10 mouse cellular contexts compared by ENCODE assay signal in the genomic region with DNA sequence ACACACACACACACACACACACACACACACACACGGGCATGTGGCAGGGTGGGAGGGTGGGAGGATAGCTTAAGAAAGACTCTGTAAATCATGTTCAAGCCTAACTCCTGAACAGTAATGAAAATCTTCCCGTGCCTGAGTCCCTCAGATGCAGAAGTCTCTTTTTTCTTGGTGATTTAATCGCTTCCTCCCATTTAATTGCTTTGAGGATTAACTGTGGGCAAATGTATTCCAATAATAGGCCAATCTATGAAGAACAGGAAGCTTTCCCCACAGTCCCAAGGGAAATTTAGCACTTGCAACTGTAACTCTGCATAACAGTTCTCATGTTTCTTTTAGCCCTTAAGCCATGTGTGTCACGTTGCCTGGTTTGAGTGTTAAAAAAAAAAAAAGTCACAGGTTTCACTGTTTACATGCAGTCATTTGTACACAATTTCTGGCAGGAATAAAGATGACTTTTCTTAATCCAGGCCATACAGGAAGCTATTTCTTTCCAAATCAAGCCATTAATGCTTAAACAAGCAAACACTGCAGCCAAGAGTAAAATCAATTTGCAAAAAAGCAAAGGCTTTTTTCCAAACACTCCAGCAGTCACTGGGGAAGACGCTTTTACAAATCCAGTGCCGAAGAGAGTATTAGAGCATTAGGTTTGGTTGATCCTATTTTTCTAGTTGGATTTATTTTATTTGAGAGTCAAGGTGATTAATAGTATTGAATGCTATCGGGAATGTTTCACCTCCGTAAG.
A peak's percentile ranks its signal among the peaks of the same experiment; 100 is the strongest.
DNase-seq lines count a peak whose midpoint lies in the region; ATAC-seq and TF ChIP-seq lines count a peak whose summit lies in the region.
"Had no signal": no experiment of that assay in that cellular context is flagged by ENCODE, and none has a peak within 500 bp of the region (broad histone marks: within the 10 kb centered on the region; RNA-seq: fewer than 3 reads in every experiment).

No protein-coding gene starts in this region.

- DNase-seq in forebrain, postnatal 0 days: peak; percentile 9
- peak; percentile 83 for DNase-seq in midbrain, embryonic 11.5 days (ENCODE audit: low spot score, missing footprints)
- DNase-seq in midbrain, embryonic 10.5 days (ENCODE audit: low spot score): no peak
- no peak for DNase-seq in spleen, adult 12 weeks (ENCODE audit: low spot score)
- DNase-seq in right cerebral cortex, postnatal 4 days: no peak
- DNase-seq: B cell, adult 2 months; lung, postnatal 36 days had no signal

- no peaks in the 10 kb centered on the region for H3K36me3 ChIP-seq in forebrain, postnatal 0 days (ENCODE audit: insufficient read depth)
- H3K36me3 ChIP-seq in forebrain, embryonic 13.5 days (ENCODE audit: poor library complexity, severe bottlenecking): no peaks in the 10 kb centered on the region
- no peaks in the 10 kb centered on the region for H3K36me3 ChIP-seq in midbrain, embryonic 11.5 days (ENCODE audit: control insufficient read depth, insufficient read depth, low read length)
- H3K36me3 ChIP-seq in midbrain, embryonic 10.5 days: no peaks in the 10 kb centered on the region
- no peaks in the 10 kb centered on the region for H3K36me3 ChIP-seq in limb, embryonic 13.5 days

- H3K4me3 ChIP-seq in forebrain, postnatal 0 days (ENCODE audit: low read depth, low read length): no peak overlapping the region
- H3K4me3 ChIP-seq in forebrain, embryonic 13.5 days: no peak overlapping the region
- H3K4me3 ChIP-seq in midbrain, embryonic 11.5 days (ENCODE audit: low read depth, low read length): no peak overlapping the region
- H3K4me3 ChIP-seq in midbrain, embryonic 10.5 days: no peak overlapping the region
- no peak overlapping the region for H3K4me3 ChIP-seq in limb, embryonic 13.5 days

- H3K9me3 ChIP-seq in forebrain, postnatal 0 days (ENCODE audit: low read length): no peaks in the 10 kb centered on the region
- no peaks in the 10 kb centered on the region for H3K9me3 ChIP-seq in forebrain, embryonic 13.5 days (replicated peaks)
- H3K9me3 ChIP-seq in midbrain, embryonic 11.5 days (ENCODE audit: control insufficient read depth, low read length): no peaks in the 10 kb centered on the region
- H3K9me3 ChIP-seq in midbrain, embryonic 10.5 days (replicated peaks): no peaks in the 10 kb centered on the region
- no peaks in the 10 kb centered on the region for H3K9me3 ChIP-seq in limb, embryonic 13.5 days

- H3K4me1 ChIP-seq in forebrain, postnatal 0 days (ENCODE audit: insufficient read depth): no peaks in the 10 kb centered on the region
- H3K4me1 ChIP-seq in forebrain, embryonic 13.5 days: no peaks in the 10 kb centered on the region
- no peaks in the 10 kb centered on the region for H3K4me1 ChIP-seq in midbrain, embryonic 11.5 days (ENCODE audit: control insufficient read depth, insufficient read depth, low read length)
- peaks cover 10% of the 10 kb centered on the region for H3K4me1 ChIP-seq in midbrain, embryonic 10.5 days
- peaks cover 22% of the 10 kb centered on the region for H3K4me1 ChIP-seq in limb, embryonic 13.5 days

- no peak for ATAC-seq in forebrain, postnatal 0 days
- no peak for ATAC-seq in forebrain, embryonic 13.5 days
- peak; percentile 74 for ATAC-seq in midbrain, embryonic 11.5 days (ENCODE audit: low FRiP score)
- ATAC-seq in limb, embryonic 13.5 days (ENCODE audit: low FRiP score, low read depth): peak; percentile 67
- no peak for ATAC-seq in erythroblast, adult 5-6 weeks (replicated peaks; ENCODE audit: low FRiP score, poor library complexity, severe bottlenecking)

- no peak overlapping the region for H3K9ac ChIP-seq in forebrain, postnatal 0 days
- no peak overlapping the region for H3K9ac ChIP-seq in forebrain, embryonic 13.5 days
- no peak overlapping the region for H3K9ac ChIP-seq in midbrain, embryonic 11.5 days (ENCODE audit: low read length)
- H3K9ac ChIP-seq in limb, embryonic 13.5 days: no peak overlapping the region

- H3K27me3 ChIP-seq in forebrain, postnatal 0 days (ENCODE audit: insufficient read depth, low read length): no peaks in the 10 kb centered on the region
- no peaks in the 10 kb centered on the region for H3K27me3 ChIP-seq in forebrain, embryonic 13.5 days
- H3K27me3 ChIP-seq in midbrain, embryonic 11.5 days (ENCODE audit: control insufficient read depth, insufficient read depth, low read length): no peaks in the 10 kb centered on the region
- no peaks in the 10 kb centered on the region for H3K27me3 ChIP-seq in midbrain, embryonic 10.5 days (ENCODE audit: low read depth, poor library complexity, severe bottlenecking)
- no peaks in the 10 kb centered on the region for H3K27me3 ChIP-seq in limb, embryonic 13.5 days

- no peak overlapping the region for H3K27ac ChIP-seq in forebrain, postnatal 0 days (ENCODE audit: low read depth, low read length)
- no peak overlapping the region for H3K27ac ChIP-seq in forebrain, embryonic 13.5 days
- no peak overlapping the region for H3K27ac ChIP-seq in midbrain, embryonic 11.5 days (ENCODE audit: low read depth, low read length)
- no peak overlapping the region for H3K27ac ChIP-seq in midbrain, embryonic 10.5 days (replicated peaks)
- peak overlapping the region; percentile 44; the same call in 1 of the 2 replicates for H3K27ac ChIP-seq in limb, embryonic 13.5 days

- no peak for TF ChIP-seq CTCF in forebrain, postnatal 0 days (IDR thresholded peaks at IDR 0.05; ENCODE audit: low read depth)

- 17% methylated on average over 8 of the region's 8 CpGs for WGBS in forebrain, postnatal 0 days
- 27% methylated on average over 8 of the region's 8 CpGs for WGBS in forebrain, embryonic 13.5 days
- WGBS in midbrain, embryonic 11.5 days: 33% methylated on average over 8 of the region's 8 CpGs
- WGBS in midbrain, embryonic 10.5 days: 42% methylated on average over 8 of the region's 8 CpGs
- 9% methylated on average over 8 of the region's 8 CpGs for WGBS in limb, embryonic 13.5 days

- H3K4me2 ChIP-seq in forebrain, postnatal 0 days (ENCODE audit: low read depth): no peak overlapping the region
- H3K4me2 ChIP-seq in forebrain, embryonic 13.5 days: no peak overlapping the region
- H3K4me2 ChIP-seq in midbrain, embryonic 11.5 days: no peak overlapping the region
- H3K4me2 ChIP-seq in limb, embryonic 13.5 days (replicated peaks): peak overlapping the region; percentile 27; the same call in 1 of the 2 replicates

Comparison
In these comparisons a context has a peak if more than half of its experiments do, and no peak if none do; other contexts are left out.
1. DNase-seq: peak in forebrain, postnatal 0 days (single experiment) and midbrain, embryonic 11.5 days (single experiment); none in midbrain, embryonic 10.5 days (single experiment), spleen, adult 12 weeks (single experiment) and right cerebral cortex, postnatal 4 days (single experiment).
2. ATAC-seq: peak in midbrain, embryonic 11.5 days (single experiment) and limb, embryonic 13.5 days (single experiment); none in forebrain, postnatal 0 days (single experiment), forebrain, embryonic 13.5 days (single experiment) and erythroblast, adult 5-6 weeks (single experiment).